Mouse (Mus musculus) intestine, postnatal 0 days (tissue): Measurements from ENCODE around the gene Foxa2. TPM values are rescaled to one million over a fixed set of nuclear protein-coding genes. Genes with fewer than 3 reads are reported as not detected.

Experiments used
- ATAC-seq: fragments of 200-750 bp; cut with Nextera tagmentation; 2 replicates; pipeline ENCODE4 v1.8.0; 2017; ENCODE audit warnings: mild to moderate bottlenecking, moderate TSS enrichment, moderate library complexity
- H3K27ac ChIP-seq: fragments of 300-500 bp; sonication (generic); 2 replicates; pipeline ENCODE4 v1.5.1; 2014; ENCODE audit warnings: mild to moderate bottlenecking, low read depth, low read length, moderate library complexity
- H3K27me3 ChIP-seq: fragments of 300-500 bp; sonication (generic); replicated peaks from 2 replicates; pipeline ENCODE4 v1.6.1; 2014; ENCODE audit warnings: low read length, mixed read lengths; ENCODE audit not compliant: control insufficient read depth, insufficient read depth
- H3K36me3 ChIP-seq: fragments of 300-500 bp; sonication (generic); 2 replicates; pipeline ENCODE4 v1.6.1; 2014; ENCODE audit warnings: mild to moderate bottlenecking, moderate library complexity; ENCODE audit not compliant: control insufficient read depth, insufficient read depth
- H3K4me1 ChIP-seq: fragments of 300-500 bp; sonication (generic); replicated peaks from 2 replicates; pipeline ENCODE4 v1.6.1; 2014; ENCODE audit warnings: antibody characterized with exemption, low read length, mixed read lengths; ENCODE audit not compliant: control insufficient read depth, insufficient read depth
- H3K4me2 ChIP-seq: fragments of 300-500 bp; sonication (generic); replicated peaks from 2 replicates; pipeline ENCODE4 v1.6.1; 2014; ENCODE audit warnings: low read depth, mild to moderate bottlenecking, moderate library complexity
- H3K4me3 ChIP-seq: fragments of 300-500 bp; sonication (generic); 2 replicates; pipeline ENCODE4 v1.5.1; 2014; ENCODE audit warnings: low read depth, low read length
- H3K9ac ChIP-seq: fragments of 300-500 bp; sonication (generic); 2 replicates; pipeline ENCODE4 v1.6.1; 2014; ENCODE audit warnings: mild to moderate bottlenecking, low read depth, low read length
- H3K9me3 ChIP-seq: fragments of 300-500 bp; sonication (generic); 2 replicates; pipeline ENCODE4 v1.6.1; 2016; ENCODE audit warnings: mixed run types; ENCODE audit not compliant: control insufficient read depth
- CTCF ChIP-seq: sonication (generic); IDR thresholded peaks from 2 replicates; pipeline ENCODE4 v1.5.1; 2016; ENCODE audit warnings: low read depth, mild to moderate bottlenecking, control low read depth, antibody characterized with exemption, moderate library complexity
- WGBS: fragments of 180-500 bp; shearing (Covaris S2); extraction: QIAGEN DNeasy Blood & Tissue Kit; methylation state at CpG from one replicate; pipeline ENCODE4 v1.1.7; 2014; 5-methylcytosine and 5-hydroxymethylcytosine counted together
- polyA plus RNA-seq: library from polyadenylated mRNA; unstranded; fragments of >200 nt; fragmentation: Nextera tagmentation; extraction: Ambion mirVana; gene quantifications from 2 replicates; pipeline ENCODE4 v1.2.1, GENCODE M21; 2015

The Foxa2 gene
- polyA plus RNA-seq, 1 experiment from 2014 or later, result 1.5 TPM

- Histone ChIP-seq H3K4me1 (no peaks in the 10 kb centered on the region), H3K9me3 (no peaks in the 10 kb centered on the region), H3K27ac (no peak overlapping the region), H3K27me3 (peaks cover 97% of the 10 kb centered on the region), H3K9ac (no peak overlapping the region), H3K4me2 (peak overlapping the region; percentile 35), H3K4me3 (peak overlapping the region; percentile 28), H3K36me3 (no peaks in the 10 kb centered on the region)
- no peak for TF ChIP-seq CTCF
- no peak for ATAC-seq
- WGBS, result 4% methylated on average over 37 of the region's 37 CpGs
These were observed 6.3 kb downstream of the Foxa2 start for GRCm38 (mm10) chr2:148040236-148041121.

GRCm38 (mm10) chr2:148039351-148040235, 7.2 kb downstream of the Foxa2 start:
- H3K27ac ChIP-seq, result no peak overlapping the region
- ATAC-seq, result no peak
- no peak for TF ChIP-seq CTCF
- H3K9me3 ChIP-seq, result no peaks in the 10 kb centered on the region
- H3K4me3 ChIP-seq, result peak overlapping the region; percentile 28
- 6% methylated on average over 53 of the region's 53 CpGs for WGBS
- H3K27me3 ChIP-seq, result peaks cover 97% of the 10 kb centered on the region
- peak overlapping the region; percentile 35 for H3K4me2 ChIP-seq
- no peak overlapping the region for H3K9ac ChIP-seq
- no peaks in the 10 kb centered on the region for H3K4me1 ChIP-seq
- no peaks in the 10 kb centered on the region for H3K36me3 ChIP-seq

- H3K27me3 ChIP-seq, result peaks cover 97% of the 10 kb centered on the region
- peak overlapping the region; percentile 28 for H3K4me3 ChIP-seq
- H3K9ac ChIP-seq, result no peak overlapping the region
- H3K27ac ChIP-seq, result no peak overlapping the region
- H3K4me2 ChIP-seq, result no peak overlapping the region
- TF ChIP-seq CTCF, result no peak
- WGBS, result 17% methylated on average over 42 of the region's 42 CpGs
- H3K4me1 ChIP-seq, result no peaks in the 10 kb centered on the region
- ATAC-seq, result no peak
- no peaks in the 10 kb centered on the region for H3K36me3 ChIP-seq
- H3K9me3 ChIP-seq, result no peaks in the 10 kb centered on the region
These were observed 8.1 kb downstream of the Foxa2 start for GRCm38 (mm10) chr2:148038366-148039310.

GRCm38 (mm10) chr2:148036611-148037160, 10.1 kb downstream of the Foxa2 start:
- WGBS, result 27% methylated on average over 4 of the region's 4 CpGs
- TF ChIP-seq CTCF, result no peak
- Histone ChIP-seq H3K9me3 (no peaks in the 10 kb centered on the region), H3K36me3 (no peaks in the 10 kb centered on the region), H3K27ac (no peak overlapping the region), H3K4me3 (no peak overlapping the region), H3K4me2 (no peak overlapping the region), H3K9ac (no peak overlapping the region), H3K27me3 (peaks cover 92% of the 10 kb centered on the region), H3K4me1 (no peaks in the 10 kb centered on the region)
- no peak for ATAC-seq

GRCm38 (mm10) chr2:148030991-148031675, 15.6 kb downstream of the Foxa2 start:
- Histone ChIP-seq H3K9ac (no peak overlapping the region), H3K4me1 (no peaks in the 10 kb centered on the region), H3K36me3 (no peaks in the 10 kb centered on the region), H3K9me3 (no peaks in the 10 kb centered on the region), H3K4me3 (no peak overlapping the region), H3K27ac (no peak overlapping the region), H3K4me2 (no peak overlapping the region), H3K27me3 (peaks cover 78% of the 10 kb centered on the region)
- ATAC-seq, result no peak
- no peak for TF ChIP-seq CTCF
- WGBS, result 53% methylated on average over 6 of the region's 6 CpGs
